Mouse (Mus musculus): ENCODE data around the gene Il17c.

Il17c gene

GRCm38 (mm10) chr8:122421376-122422070 is at the start of gene Il17c:
Gene Il17c, plus strand, starts transcription at chr8:122422020.
- in situ Hi-C loops (cut with MboI; ENCODE audit: low pct_unique_long_range_greater_than_20kb in 1 of 2, low sequenced_read_pairs in 2 of 2, unreplicated experiment in 1 of 2) = no loop called here

- in situ Hi-C loops (cut with MboI; ENCODE audit: low pct_unique_long_range_greater_than_20kb in 1 of 2, low sequenced_read_pairs in 2 of 2, unreplicated experiment in 1 of 2) = no loop called here
Measured at GRCm38 (mm10) chr8:122375320-122375719, 46.5 kb upstream of the Il17c start.

GRCm38 (mm10) chr8:122375751-122376364 is 46.0 kb upstream of the Il17c start:
- in situ Hi-C loops (cut with MboI; ENCODE audit: low pct_unique_long_range_greater_than_20kb in 1 of 2, low sequenced_read_pairs in 2 of 2, unreplicated experiment in 1 of 2) = no loop called here

- in situ Hi-C loops (cut with MboI; ENCODE audit: low pct_unique_long_range_greater_than_20kb in 1 of 2, low sequenced_read_pairs in 2 of 2, unreplicated experiment in 1 of 2) = no loop called here
Measured at GRCm38 (mm10) chr8:122376365-122377231, 45.2 kb upstream of the Il17c start, which contains the start of gene Zc3h18. Gene Zc3h18, plus strand, starts transcription at chr8:122376609.

GRCm38 (mm10) chr8:122383039-122383438 is 38.8 kb upstream of the Il17c start:
- in situ Hi-C loops (cut with MboI; ENCODE audit: low pct_unique_long_range_greater_than_20kb in 1 of 2, low sequenced_read_pairs in 2 of 2, unreplicated experiment in 1 of 2) = no loop called here

- in situ Hi-C loops (cut with MboI; ENCODE audit: low pct_unique_long_range_greater_than_20kb in 1 of 2, low sequenced_read_pairs in 2 of 2, unreplicated experiment in 1 of 2) = no loop called here
Measured at GRCm38 (mm10) chr8:122389357-122389756, 32.5 kb upstream of the Il17c start.

- in situ Hi-C loops (cut with MboI; ENCODE audit: low pct_unique_long_range_greater_than_20kb in 1 of 2, low sequenced_read_pairs in 2 of 2, unreplicated experiment in 1 of 2) = no loop called here
Measured at GRCm38 (mm10) chr8:122390758-122391157, 31.1 kb upstream of the Il17c start.

GRCm38 (mm10) chr8:122393717-122394116 is 28.1 kb upstream of the Il17c start:
- in situ Hi-C loops (cut with MboI; ENCODE audit: low pct_unique_long_range_greater_than_20kb in 1 of 2, low sequenced_read_pairs in 2 of 2, unreplicated experiment in 1 of 2) = no loop called here

GRCm38 (mm10) chr8:122395291-122395690 is 26.5 kb upstream of the Il17c start:
- in situ Hi-C loops (cut with MboI; ENCODE audit: low pct_unique_long_range_greater_than_20kb in 1 of 2, low sequenced_read_pairs in 2 of 2, unreplicated experiment in 1 of 2) = no loop called here

- in situ Hi-C loops (cut with MboI; ENCODE audit: low pct_unique_long_range_greater_than_20kb in 1 of 2, low sequenced_read_pairs in 2 of 2, unreplicated experiment in 1 of 2) = no loop called here
Measured at GRCm38 (mm10) chr8:122398186-122398585, 23.6 kb upstream of the Il17c start.

GRCm38 (mm10) chr8:122405146-122405805 is 16.5 kb upstream of the Il17c start:
- in situ Hi-C loops (cut with MboI; ENCODE audit: low pct_unique_long_range_greater_than_20kb in 1 of 2, low sequenced_read_pairs in 2 of 2, unreplicated experiment in 1 of 2) = no loop called here

- in situ Hi-C loops (cut with MboI; ENCODE audit: low pct_unique_long_range_greater_than_20kb in 1 of 2, low sequenced_read_pairs in 2 of 2, unreplicated experiment in 1 of 2) = no loop called here
Measured at GRCm38 (mm10) chr8:122407678-122408077, 14.1 kb upstream of the Il17c start.

- in situ Hi-C loops (cut with MboI; ENCODE audit: low pct_unique_long_range_greater_than_20kb in 1 of 2, low sequenced_read_pairs in 2 of 2, unreplicated experiment in 1 of 2) = no loop called here
Measured at GRCm38 (mm10) chr8:122414311-122414710, 7.5 kb upstream of the Il17c start.

GRCm38 (mm10) chr8:122415554-122415953 is 6.3 kb upstream of the Il17c start:
- in situ Hi-C loops (cut with MboI; ENCODE audit: low pct_unique_long_range_greater_than_20kb in 1 of 2, low sequenced_read_pairs in 2 of 2, unreplicated experiment in 1 of 2) = no loop called here

- in situ Hi-C loops (cut with MboI; ENCODE audit: low pct_unique_long_range_greater_than_20kb in 1 of 2, low sequenced_read_pairs in 2 of 2, unreplicated experiment in 1 of 2) = no loop called here
Measured at GRCm38 (mm10) chr8:122419881-122420555, 1.8 kb upstream of the Il17c start.

GRCm38 (mm10) chr8:122423217-122423616 is 1.4 kb downstream of the Il17c start:
- in situ Hi-C loops (cut with MboI; ENCODE audit: low pct_unique_long_range_greater_than_20kb in 1 of 2, low sequenced_read_pairs in 2 of 2, unreplicated experiment in 1 of 2) = no loop called here

GRCm38 (mm10) chr8:122423659-122424058 is 1.8 kb downstream of the Il17c start:
- in situ Hi-C loops (cut with MboI; ENCODE audit: low pct_unique_long_range_greater_than_20kb in 1 of 2, low sequenced_read_pairs in 2 of 2, unreplicated experiment in 1 of 2) = no loop called here

- in situ Hi-C loops (cut with MboI; ENCODE audit: low pct_unique_long_range_greater_than_20kb in 1 of 2, low sequenced_read_pairs in 2 of 2, unreplicated experiment in 1 of 2) = no loop called here
Measured at GRCm38 (mm10) chr8:122426145-122426544, 4.3 kb downstream of the Il17c start.
